Mouse (Mus musculus): Measurements from ENCODE around the gene Mterf2. TPM values are rescaled to one million over a fixed set of nuclear protein-coding genes. Genes with fewer than 3 reads are reported as not detected.

Gene Mterf2
- total and polyA plus RNA-seq, 2 experiments: 1.0 to 9.6 TPM

GRCm38 (mm10) chr10:85102247-85103084 lies 25.4 kb downstream of the Mterf2 start, which contains the start of the genes Fhl4 and Tmem263:
Fhl4 (minus strand) TSS chr10:85102495.
Tmem263 (plus strand) TSS chr10:85102627.
- peak; percentile 27 for DNase-seq (ENCODE audit: extremely low read depth, low read depth, low spot score)
- TF ChIP-seq CTCF (IDR thresholded peaks at IDR 0.05; ENCODE audit: low read depth, low read length): no peak
- no peak for TF ChIP-seq POLR2A (IDR thresholded peaks at IDR 0.05; ENCODE audit: extremely low read depth, insufficient read depth, low read length)
- H3K36me3 ChIP-seq (ENCODE audit: control insufficient read depth, insufficient read depth, low read length): no peaks in the 10 kb centered on the region
- peak within 1 kb of the TSS; percentile 95 for H3K9ac ChIP-seq (ENCODE audit: low read depth, low read length)
- H3K4me1 ChIP-seq (ENCODE audit: control insufficient read depth, insufficient read depth, low read length): peaks cover 6% of the 10 kb centered on the region; the same call in 1 of the 2 replicates
- no peaks in the 10 kb centered on the region for H3K27me3 ChIP-seq (ENCODE audit: control insufficient read depth, insufficient read depth, low read length)
- no peaks in the 10 kb centered on the region for H3K79me2 ChIP-seq (ENCODE audit: control insufficient read depth, insufficient read depth, low read length)
- peak within 1 kb of the TSS; percentile 96 for H3K4me3 ChIP-seq (ENCODE audit: insufficient read depth, low read depth, low read length)
- peak within 1 kb of the TSS; percentile 36 for H3K27ac ChIP-seq (replicated peaks; ENCODE audit: insufficient read depth, low read depth, low read length)
- WGBS: 1% methylated on average over 80 of the region's 96 CpGs

DNA sequence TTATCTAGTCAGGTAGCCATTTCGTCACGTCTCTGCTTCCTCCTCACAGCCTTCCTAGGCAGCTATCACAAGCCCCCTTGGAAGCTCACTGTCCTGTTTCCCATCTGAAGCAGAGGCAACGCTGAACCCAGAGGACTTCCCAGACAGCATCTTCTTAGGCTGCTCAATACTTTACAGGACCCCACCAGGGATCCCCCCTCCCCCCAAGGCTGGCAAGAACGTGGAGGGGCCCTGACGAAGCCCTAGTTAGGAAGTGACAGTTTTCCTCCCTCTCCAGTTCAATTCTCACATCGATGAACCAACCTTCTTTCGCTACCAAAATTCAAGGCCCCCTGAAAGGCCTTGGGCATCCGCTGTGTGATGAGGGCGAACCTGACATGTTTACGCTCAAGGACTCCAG lies 26.0 kb downstream of the Mterf2 start:
- Histone ChIP-seq H3K36me3 (ENCODE audit: control insufficient read depth, insufficient read depth, low read length) (no peaks in the 10 kb centered on the region), H3K79me2 (ENCODE audit: control insufficient read depth, insufficient read depth, low read length) (no peaks in the 10 kb centered on the region), H3K4me3 (ENCODE audit: insufficient read depth, low read depth, low read length) (peak overlapping the region; percentile 96), H3K27me3 (ENCODE audit: control insufficient read depth, insufficient read depth, low read length) (no peaks in the 10 kb centered on the region), H3K4me1 (ENCODE audit: control insufficient read depth, insufficient read depth, low read length) (peaks cover 6% of the 10 kb centered on the region; the same call in 1 of the 2 replicates), H3K9ac (ENCODE audit: low read depth, low read length) (peak overlapping the region; percentile 87), H3K27ac (replicated peaks; ENCODE audit: insufficient read depth, low read depth, low read length) (no peak overlapping the region)
- DNase-seq (ENCODE audit: extremely low read depth, low read depth, low spot score): no peak
- WGBS: 26% methylated on average over 10 of the region's 10 CpGs
- no peak for TF ChIP-seq CTCF (IDR thresholded peaks at IDR 0.05; ENCODE audit: low read depth, low read length)
- no peak for TF ChIP-seq POLR2A (IDR thresholded peaks at IDR 0.05; ENCODE audit: extremely low read depth, insufficient read depth, low read length)

DNA sequence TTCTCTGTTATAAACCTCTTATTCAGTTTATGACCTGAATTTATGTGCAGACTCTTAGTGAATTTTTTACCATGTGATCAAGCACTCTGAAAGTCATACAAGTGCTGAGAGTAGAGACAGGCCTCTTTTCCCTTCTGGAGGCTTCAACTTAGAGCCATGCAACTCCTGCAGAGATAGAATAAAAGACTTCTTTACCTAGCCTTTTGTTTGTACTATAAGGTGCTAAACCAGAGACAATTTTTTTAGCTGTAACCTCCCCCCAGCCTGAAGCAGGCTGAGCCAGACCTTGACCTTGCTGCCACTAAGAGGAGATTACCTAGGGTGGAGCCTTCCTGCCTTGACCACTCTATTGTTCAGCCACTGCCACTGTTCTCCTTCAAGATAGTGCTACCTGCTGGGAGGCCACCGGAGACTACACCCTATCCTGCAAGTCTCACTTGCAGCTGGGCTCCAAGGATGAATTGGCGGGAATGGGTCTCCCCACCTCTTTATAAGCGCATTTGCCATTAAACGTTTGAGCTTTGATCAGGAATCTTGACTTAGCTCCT lies 56.1 kb downstream of the Mterf2 start:
- Histone ChIP-seq H3K27me3 (ENCODE audit: control insufficient read depth, insufficient read depth, low read length) (no peaks in the 10 kb centered on the region), H3K4me3 (ENCODE audit: insufficient read depth, low read depth, low read length) (no peak overlapping the region), H3K9ac (ENCODE audit: low read depth, low read length) (no peak overlapping the region), H3K4me1 (ENCODE audit: control insufficient read depth, insufficient read depth, low read length) (no peaks in the 10 kb centered on the region), H3K36me3 (ENCODE audit: control insufficient read depth, insufficient read depth, low read length) (no peaks in the 10 kb centered on the region), H3K27ac (replicated peaks; ENCODE audit: insufficient read depth, low read depth, low read length) (no peak overlapping the region), H3K79me2 (ENCODE audit: control insufficient read depth, insufficient read depth, low read length) (no peaks in the 10 kb centered on the region)
- 57% methylated on average over 4 of the region's 4 CpGs for WGBS
- no peak for DNase-seq (ENCODE audit: extremely low read depth, low read depth, low spot score)
- TF ChIP-seq CTCF (IDR thresholded peaks at IDR 0.05; ENCODE audit: low read depth, low read length) (no peak), POLR2A (IDR thresholded peaks at IDR 0.05; ENCODE audit: extremely low read depth, insufficient read depth, low read length) (no peak)

Other genes starting within 250 kb of the Mterf2 start
- 7.1 and 8.7 TPM in 2 replicates for gene Ric8b, start 210.4 kb downstream of the Mterf2 start, total RNA-seq (2014; rRNA removed)
- 4.1 and 5.1 TPM in 2 replicates for gene Ric8b, start 210.4 kb downstream of the Mterf2 start, polyA plus RNA-seq (2012; rRNA removed)
- gene Fhl4, start 25.5 kb downstream of the Mterf2 start, total RNA-seq (2014; rRNA removed): 0.13 and 0.18 TPM in 2 replicates
- 0.02 TPM in 1 of 2 replicates, not detected in the other for gene Fhl4, start 25.5 kb downstream of the Mterf2 start, polyA plus RNA-seq (2012; rRNA removed)
- 5.5 and 5.7 TPM in 2 replicates for gene Tmem263, start 25.4 kb downstream of the Mterf2 start, total RNA-seq (2014; rRNA removed)
- gene Tmem263, start 25.4 kb downstream of the Mterf2 start, polyA plus RNA-seq (2012; rRNA removed): 2.3 and 3.3 TPM in 2 replicates
- 1.9 and 3.0 TPM in 2 replicates for gene Cry1, start 57.0 kb upstream of the Mterf2 start, total RNA-seq (2014; rRNA removed)
- 5.2 and 27.1 TPM in 2 replicates for gene Cry1, start 57.0 kb upstream of the Mterf2 start, polyA plus RNA-seq (2012; rRNA removed)